Mouse (Mus musculus) right cerebral cortex, adult 2 months (tissue): ENCODE results near the gene Gm2696.

ENCODE experiments used
- DNase-seq, 2 experiments: peaks; one replicate each; pipeline ENCODE4 v3.0.0; 2021 to 2022; ENCODE audit warnings: low spot score in 2 of 2

Gm2696 gene

GRCm38 (mm10) chr10:77846961-77847360 lies 32.5 kb downstream of the Gm2696 start:
- DNase-seq = no peak

GRCm38 (mm10) chr10:77847538-77847937 lies 33.1 kb downstream of the Gm2696 start:
- DNase-seq = no peak

- no peak for DNase-seq
Measured at GRCm38 (mm10) chr10:77852559-77852958, 38.1 kb downstream of the Gm2696 start, which contains the start of gene Gm10318. Gene Gm10318, plus strand, starts transcription at chr10:77852859.

GRCm38 (mm10) chr10:77861675-77862074 lies 47.2 kb downstream of the Gm2696 start, which contains the start of gene Gm3285:
Gene Gm3285, plus strand, starts transcription at chr10:77861975.
- no peak for DNase-seq

GRCm38 (mm10) chr10:77864067-77864761 lies 49.7 kb downstream of the Gm2696 start:
- DNase-seq = no peak

- DNase-seq = no peak
Measured at GRCm38 (mm10) chr10:77864762-77865143, 50.3 kb downstream of the Gm2696 start.

GRCm38 (mm10) chr10:77867546-77867945 lies 53.1 kb downstream of the Gm2696 start:
- DNase-seq = no peak

- DNase-seq = no peak
Measured at GRCm38 (mm10) chr10:77869651-77870050, 55.2 kb downstream of the Gm2696 start.

- peak; percentile 61 to 64 for DNase-seq
Measured at GRCm38 (mm10) chr10:77878985-77879384, 64.5 kb downstream of the Gm2696 start.

- DNase-seq = no peak
Measured at GRCm38 (mm10) chr10:77880305-77880704, 65.8 kb downstream of the Gm2696 start.

GRCm38 (mm10) chr10:77882553-77882952 lies 68.1 kb downstream of the Gm2696 start:
- no peak for DNase-seq
